Mouse (Mus musculus): ENCODE measurements at regions not wholly inside any gene's neighbourhood (a gene's known extent, or its start where the extent isn't known, plus 50 kb on each side); places are given as distances from the start of the nearest gene placed in this dataset.

DNA sequence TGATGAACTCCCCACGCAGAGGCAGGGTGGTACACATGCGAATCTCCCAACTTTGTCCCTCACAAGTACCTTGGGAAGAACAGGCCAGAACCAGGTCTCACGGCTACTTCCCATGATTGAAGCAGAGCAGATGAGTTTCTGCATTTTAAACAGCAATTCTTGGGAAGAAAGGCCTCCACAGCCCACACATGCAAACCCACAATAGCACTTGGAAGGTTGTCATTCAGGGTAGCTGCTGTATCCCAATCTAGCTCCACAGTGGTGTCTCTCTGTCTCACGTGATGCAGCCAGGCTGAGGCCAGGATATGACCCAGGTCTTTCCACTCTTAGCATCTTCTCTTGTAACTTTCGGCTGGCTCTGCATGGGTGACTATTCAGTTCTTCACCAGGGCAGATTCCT lies 78.8 kb upstream of the Ccn6 start:
- no peaks in the 10 kb centered on the region for H3K27me3 ChIP-seq (replicated peaks; ENCODE audit: control insufficient read depth, insufficient read depth, low read length)
- H3K27ac ChIP-seq (ENCODE audit: low read depth, low read length) = no peak overlapping the region
- no peak for ATAC-seq
- H3K4me1 ChIP-seq (ENCODE audit: control insufficient read depth, insufficient read depth, low read length) = peaks cover 10% of the 10 kb centered on the region; the same call in 1 of the 2 replicates
- no peak overlapping the region for H3K4me3 ChIP-seq (ENCODE audit: low read depth, low read length)
- H3K9me3 ChIP-seq (replicated peaks; ENCODE audit: control insufficient read depth, low read length) = no peaks in the 10 kb centered on the region
- no peak overlapping the region for H3K4me2 ChIP-seq (ENCODE audit: low read length)
- 87% methylated on average over 5 of the region's 5 CpGs for WGBS
- H3K9ac ChIP-seq (ENCODE audit: low read length) = no peak overlapping the region
- H3K36me3 ChIP-seq (ENCODE audit: control insufficient read depth, insufficient read depth, low read length) = no peaks in the 10 kb centered on the region
- no peak for DNase-seq (ENCODE audit: low spot score)

DNA sequence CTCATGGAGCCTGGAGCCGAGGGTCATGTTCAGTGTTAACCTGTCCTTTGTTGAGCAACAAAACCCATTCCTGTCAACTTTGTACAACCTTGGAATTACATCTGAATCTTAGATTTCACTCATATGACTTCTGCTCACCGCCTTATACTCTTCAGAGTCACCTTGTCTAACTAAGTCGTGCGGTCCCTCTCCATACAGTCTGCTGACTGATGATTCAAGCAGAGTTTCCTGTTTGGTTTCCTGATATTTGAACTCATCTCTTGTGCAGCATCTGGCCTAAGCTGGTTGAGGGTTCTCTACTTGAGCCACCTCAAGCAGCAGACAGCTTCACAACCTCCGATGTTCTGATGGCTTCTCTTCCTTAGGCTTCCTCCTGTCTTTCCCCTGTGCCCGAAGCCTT lies 78.3 kb upstream of the Ccn6 start:
- DNase-seq (ENCODE audit: low spot score) (no peak), ATAC-seq (no peak)
- Histone ChIP-seq H3K4me3 (ENCODE audit: low read depth, low read length) (no peak overlapping the region), H3K27me3 (replicated peaks; ENCODE audit: control insufficient read depth, insufficient read depth, low read length) (no peaks in the 10 kb centered on the region), H3K36me3 (ENCODE audit: control insufficient read depth, insufficient read depth, low read length) (no peaks in the 10 kb centered on the region), H3K4me1 (ENCODE audit: control insufficient read depth, insufficient read depth, low read length) (peaks cover 10% of the 10 kb centered on the region; the same call in 1 of the 2 replicates), H3K4me2 (ENCODE audit: low read length) (no peak overlapping the region), H3K9me3 (replicated peaks; ENCODE audit: control insufficient read depth, low read length) (no peaks in the 10 kb centered on the region), H3K27ac (ENCODE audit: low read depth, low read length) (no peak overlapping the region), H3K9ac (ENCODE audit: low read length) (no peak overlapping the region)
- WGBS = 94% methylated on average over 6 of the region's 6 CpGs

DNA sequence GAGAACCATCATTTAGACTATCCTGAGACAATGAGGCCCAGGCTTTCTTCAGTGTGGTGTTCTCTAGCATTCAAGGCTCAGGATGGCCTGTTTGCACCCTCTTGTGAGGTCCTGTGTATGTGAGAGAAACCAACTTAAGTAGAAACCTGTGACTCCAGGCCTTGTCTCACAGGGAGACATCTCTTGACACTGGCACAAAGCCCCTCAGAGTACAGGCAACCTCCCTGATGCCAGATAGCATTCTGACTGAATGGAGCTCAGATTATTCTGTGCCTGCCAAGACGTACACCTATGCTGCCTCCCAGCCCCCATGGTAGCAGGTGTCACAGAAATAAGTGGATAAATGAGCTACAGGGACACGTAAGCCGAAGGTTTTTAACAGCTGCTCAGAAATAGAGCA lies 77.9 kb upstream of the Ccn6 start:
- Histone ChIP-seq H3K4me3 (ENCODE audit: low read depth, low read length) (no peak overlapping the region), H3K9ac (ENCODE audit: low read length) (no peak overlapping the region), H3K9me3 (replicated peaks; ENCODE audit: control insufficient read depth, low read length) (no peaks in the 10 kb centered on the region), H3K4me1 (ENCODE audit: control insufficient read depth, insufficient read depth, low read length) (peaks cover 10% of the 10 kb centered on the region; the same call in 1 of the 2 replicates), H3K27me3 (replicated peaks; ENCODE audit: control insufficient read depth, insufficient read depth, low read length) (no peaks in the 10 kb centered on the region), H3K36me3 (ENCODE audit: control insufficient read depth, insufficient read depth, low read length) (no peaks in the 10 kb centered on the region), H3K4me2 (ENCODE audit: low read length) (no peak overlapping the region), H3K27ac (ENCODE audit: low read depth, low read length) (no peak overlapping the region)
- 77% methylated on average over 3 of the region's 3 CpGs for WGBS
- DNase-seq (ENCODE audit: low spot score) = no peak
- ATAC-seq = no peak

DNA sequence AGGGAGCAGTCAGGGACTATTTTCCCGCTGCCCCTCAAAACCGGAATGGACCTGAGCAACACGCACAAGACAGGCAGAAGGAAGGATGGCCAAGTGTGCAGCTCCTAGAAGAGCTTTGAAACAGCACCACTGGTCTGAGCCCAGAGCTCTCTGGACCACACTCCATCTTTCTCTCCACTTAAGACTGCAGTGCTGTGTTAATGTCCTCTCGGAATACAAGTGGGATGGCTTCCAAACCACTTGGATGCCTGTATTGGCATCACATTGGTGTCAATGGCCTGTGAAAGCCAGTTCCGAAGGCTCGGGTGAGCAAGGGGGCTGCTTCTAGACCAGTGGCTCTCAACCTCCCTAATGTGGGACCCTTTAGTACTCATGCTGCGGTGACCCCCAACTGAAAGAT lies 77.4 kb upstream of the Ccn6 start:
- no peak for DNase-seq (ENCODE audit: low spot score)
- H3K4me2 ChIP-seq (ENCODE audit: low read length) = no peak overlapping the region

DNA sequence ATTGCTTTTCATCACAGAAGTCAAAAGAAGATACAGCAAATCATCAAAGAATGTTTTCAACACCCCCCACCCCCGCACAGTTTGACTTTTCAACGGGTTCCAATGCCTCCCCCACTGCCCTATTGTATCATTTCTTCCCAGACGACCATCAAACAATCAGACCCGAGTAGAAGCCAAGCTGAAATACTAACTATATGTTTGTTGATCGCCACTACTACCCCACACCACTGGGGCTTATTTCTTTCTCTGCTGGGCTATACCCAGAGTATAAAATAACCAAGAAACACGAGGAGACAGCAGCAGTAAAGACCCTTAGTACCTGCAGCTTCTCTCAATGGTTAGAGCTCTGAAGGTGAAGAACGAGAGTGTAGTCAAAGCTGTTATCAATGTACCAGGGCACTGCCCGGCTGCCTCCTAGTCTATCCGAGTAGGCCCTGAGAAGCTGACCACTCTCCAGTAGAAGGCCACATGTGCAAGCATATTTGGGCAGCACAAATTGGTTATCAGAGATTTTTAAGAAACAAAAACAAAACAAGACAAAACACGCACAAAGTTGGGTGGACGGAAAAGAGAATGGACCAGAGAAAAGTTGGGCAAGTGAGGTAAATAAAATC lies 76.7 kb upstream of the Ccn6 start:
- ATAC-seq (peak; percentile 74), DNase-seq (ENCODE audit: low spot score) (no peak)
- Histone ChIP-seq H3K27ac (ENCODE audit: low read depth, low read length) (no peak overlapping the region), H3K9ac (ENCODE audit: low read length) (peak overlapping the region; percentile 0; the same call in 1 of the 2 replicates), H3K4me1 (ENCODE audit: control insufficient read depth, insufficient read depth, low read length) (peaks cover 10% of the 10 kb centered on the region; the same call in 1 of the 2 replicates), H3K27me3 (replicated peaks; ENCODE audit: control insufficient read depth, insufficient read depth, low read length) (no peaks in the 10 kb centered on the region), H3K36me3 (ENCODE audit: control insufficient read depth, insufficient read depth, low read length) (no peaks in the 10 kb centered on the region), H3K4me3 (ENCODE audit: low read depth, low read length) (no peak overlapping the region), H3K4me2 (ENCODE audit: low read length) (peak overlapping the region; percentile 20; the same call in 1 of the 2 replicates), H3K9me3 (replicated peaks; ENCODE audit: control insufficient read depth, low read length) (no peaks in the 10 kb centered on the region)
- 45% methylated on average over 11 of the region's 11 CpGs for WGBS

More for the DNA sequence above, 77.4 kb upstream of the Ccn6 start:
- H3K4me3 ChIP-seq (ENCODE audit: low read depth, low read length) = no peak overlapping the region
- ATAC-seq = no peak
- H3K36me3 ChIP-seq (ENCODE audit: control insufficient read depth, insufficient read depth, low read length) = no peaks in the 10 kb centered on the region
- no peaks in the 10 kb centered on the region for H3K9me3 ChIP-seq (replicated peaks; ENCODE audit: control insufficient read depth, low read length)
- H3K9ac ChIP-seq (ENCODE audit: low read length) = no peak overlapping the region
- H3K27ac ChIP-seq (ENCODE audit: low read depth, low read length) = no peak overlapping the region
- peaks cover 10% of the 10 kb centered on the region; the same call in 1 of the 2 replicates for H3K4me1 ChIP-seq (ENCODE audit: control insufficient read depth, insufficient read depth, low read length)
- no peaks in the 10 kb centered on the region for H3K27me3 ChIP-seq (replicated peaks; ENCODE audit: control insufficient read depth, insufficient read depth, low read length)
- WGBS = 86% methylated on average over 7 of the region's 7 CpGs

DNA sequence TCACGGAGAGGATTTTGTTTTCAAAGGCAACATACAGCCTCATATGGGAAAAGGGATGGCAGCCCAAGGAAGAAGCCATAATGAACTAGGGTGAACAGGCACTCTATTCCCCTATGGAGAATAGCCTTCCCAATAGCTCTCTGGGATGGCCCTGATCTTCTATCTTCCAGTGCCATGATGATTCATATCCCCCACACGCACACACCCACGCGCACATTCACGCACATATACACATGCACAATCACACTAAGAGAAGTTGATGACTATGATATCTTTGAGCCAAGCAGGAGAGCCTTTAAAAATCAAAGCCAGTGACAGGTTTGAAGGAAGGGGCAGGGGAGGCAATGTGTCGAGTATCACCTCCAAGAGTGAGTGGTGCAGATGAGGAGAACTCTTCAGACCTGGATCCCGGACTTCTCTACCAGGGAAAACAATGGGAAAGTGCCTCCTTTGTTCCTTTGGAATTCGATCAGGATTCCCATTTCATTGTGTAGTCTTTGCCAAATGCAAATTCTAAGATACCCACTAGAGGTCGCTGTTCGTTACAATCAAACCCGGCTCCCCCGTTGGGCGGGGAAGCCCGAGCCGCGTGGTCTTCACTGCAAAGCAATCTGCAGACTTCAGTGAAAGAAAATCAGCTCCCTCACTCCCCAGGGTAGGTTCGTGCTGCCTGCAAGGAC lies 76.0 kb upstream of the Ccn6 start:
- Histone ChIP-seq H3K9me3 (replicated peaks; ENCODE audit: control insufficient read depth, low read length) (no peaks in the 10 kb centered on the region), H3K27me3 (replicated peaks; ENCODE audit: control insufficient read depth, insufficient read depth, low read length) (no peaks in the 10 kb centered on the region), H3K4me2 (ENCODE audit: low read length) (peak overlapping the region; percentile 30), H3K4me3 (ENCODE audit: low read depth, low read length) (no peak overlapping the region), H3K36me3 (ENCODE audit: control insufficient read depth, insufficient read depth, low read length) (no peaks in the 10 kb centered on the region), H3K27ac (ENCODE audit: low read depth, low read length) (peak overlapping the region; percentile 36; the same call in 1 of the 2 replicates), H3K9ac (ENCODE audit: low read length) (peak overlapping the region; percentile 51), H3K4me1 (ENCODE audit: control insufficient read depth, insufficient read depth, low read length) (peaks cover 10% of the 10 kb centered on the region; the same call in 1 of the 2 replicates)
- ATAC-seq (peak; percentile 94), DNase-seq (ENCODE audit: low spot score) (peak; percentile 97)
- WGBS = 16% methylated on average over 17 of the region's 17 CpGs

DNA sequence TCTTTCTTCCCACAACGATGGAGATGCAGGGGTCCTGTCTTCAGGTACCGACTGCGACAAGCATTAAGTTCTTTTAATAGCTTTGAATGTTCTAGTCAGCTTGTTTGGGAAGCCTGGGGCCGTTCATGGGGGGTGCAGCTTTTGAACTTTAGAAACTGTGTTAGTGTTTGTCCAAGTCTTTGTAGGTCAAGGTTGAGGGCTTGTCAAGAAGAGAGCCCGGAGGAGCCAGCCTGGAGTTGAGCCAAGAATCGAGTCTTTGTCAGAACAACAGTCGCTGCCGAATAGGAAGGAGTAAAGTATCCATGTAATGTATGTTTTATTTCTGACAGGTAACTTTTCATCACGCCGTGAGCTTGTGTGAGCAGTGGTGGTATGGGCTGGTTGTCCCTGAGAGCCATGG lies 75.0 kb upstream of the Ccn6 start:
- H3K36me3 ChIP-seq (ENCODE audit: control insufficient read depth, insufficient read depth, low read length) = no peaks in the 10 kb centered on the region
- H3K4me2 ChIP-seq (ENCODE audit: low read length) = no peak overlapping the region
- no peak overlapping the region for H3K9ac ChIP-seq (ENCODE audit: low read length)
- whole genome bisulfite sequencing = 61% methylated on average over 10 of the region's 10 CpGs
- H3K27me3 ChIP-seq (replicated peaks; ENCODE audit: control insufficient read depth, insufficient read depth, low read length) = no peaks in the 10 kb centered on the region
- no peak for DNase-seq (ENCODE audit: low spot score)
- ATAC-seq = no peak
- peaks cover 10% of the 10 kb centered on the region; the same call in 1 of the 2 replicates for H3K4me1 ChIP-seq (ENCODE audit: control insufficient read depth, insufficient read depth, low read length)
- H3K9me3 ChIP-seq (replicated peaks; ENCODE audit: control insufficient read depth, low read length) = no peaks in the 10 kb centered on the region
- no peak overlapping the region for H3K27ac ChIP-seq (ENCODE audit: low read depth, low read length)
- no peak overlapping the region for H3K4me3 ChIP-seq (ENCODE audit: low read depth, low read length)

DNA sequence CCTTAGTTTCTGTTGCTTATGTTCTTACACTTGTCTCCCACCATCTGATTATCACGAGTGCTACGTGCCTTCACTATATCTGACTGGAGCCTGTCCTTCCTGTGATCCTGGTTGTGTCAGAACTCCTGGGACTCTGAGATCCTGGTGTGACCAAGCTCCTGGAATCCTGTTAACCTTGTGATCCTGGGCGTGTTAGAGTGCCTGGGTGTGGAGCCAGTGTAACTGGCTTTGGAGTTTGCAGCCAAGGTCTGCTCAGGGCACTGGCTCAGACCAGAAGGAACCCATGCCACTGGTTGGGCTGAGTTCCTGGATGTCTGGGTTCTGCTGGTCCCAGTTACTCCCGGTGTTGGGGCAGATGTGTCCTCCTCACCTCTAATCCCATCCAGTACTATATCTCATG lies 74.0 kb upstream of the Ccn6 start:
- no peak overlapping the region for H3K4me3 ChIP-seq (ENCODE audit: low read depth, low read length)
- H3K27ac ChIP-seq (ENCODE audit: low read depth, low read length) = no peak overlapping the region

DNA sequence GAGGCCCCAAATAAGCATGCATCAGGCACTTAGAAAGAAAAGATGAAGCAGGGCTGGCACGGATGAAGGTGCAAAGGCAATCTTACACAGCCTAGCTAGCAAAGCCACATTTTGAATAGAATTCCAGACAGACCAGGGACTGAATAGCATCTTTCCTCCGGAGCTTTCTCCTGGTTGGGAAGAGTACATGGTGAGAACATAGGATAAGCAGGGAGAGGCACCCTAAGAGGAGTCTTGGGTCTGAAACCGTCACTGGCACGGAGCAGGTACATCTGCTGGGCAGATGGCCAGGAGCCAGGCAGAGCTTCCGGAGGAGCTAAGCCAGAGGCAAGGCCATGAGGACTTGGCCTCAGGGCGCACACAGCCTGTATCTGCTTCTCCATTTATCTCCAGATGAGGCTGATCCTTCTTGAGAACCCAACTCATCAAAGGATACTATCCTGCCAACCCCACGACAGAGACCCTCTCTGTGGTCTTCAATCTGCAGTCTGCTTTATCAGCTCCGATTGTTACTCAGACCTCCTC lies 70.4 kb upstream of the Ccn6 start:
- ATAC-seq = no peak
- Histone ChIP-seq H3K4me3 (ENCODE audit: low read depth, low read length) (no peak overlapping the region), H3K27ac (ENCODE audit: low read depth, low read length) (no peak overlapping the region), H3K4me2 (ENCODE audit: low read length) (no peak overlapping the region), H3K9me3 (replicated peaks; ENCODE audit: control insufficient read depth, low read length) (no peaks in the 10 kb centered on the region), H3K4me1 (ENCODE audit: control insufficient read depth, insufficient read depth, low read length) (no peaks in the 10 kb centered on the region), H3K27me3 (replicated peaks; ENCODE audit: control insufficient read depth, insufficient read depth, low read length) (no peaks in the 10 kb centered on the region), H3K36me3 (ENCODE audit: control insufficient read depth, insufficient read depth, low read length) (no peaks in the 10 kb centered on the region), H3K9ac (ENCODE audit: low read length) (no peak overlapping the region)
- 86% methylated on average over 8 of the region's 8 CpGs for WGBS
- no peak for DNase-seq (ENCODE audit: low spot score)

More for the DNA sequence above, 74.0 kb upstream of the Ccn6 start:
- Histone ChIP-seq H3K9me3 (replicated peaks; ENCODE audit: control insufficient read depth, low read length) (no peaks in the 10 kb centered on the region), H3K4me2 (ENCODE audit: low read length) (no peak overlapping the region), H3K9ac (ENCODE audit: low read length) (no peak overlapping the region), H3K4me1 (ENCODE audit: control insufficient read depth, insufficient read depth, low read length) (peaks cover 10% of the 10 kb centered on the region; the same call in 1 of the 2 replicates), H3K27me3 (replicated peaks; ENCODE audit: control insufficient read depth, insufficient read depth, low read length) (no peaks in the 10 kb centered on the region), H3K36me3 (ENCODE audit: control insufficient read depth, insufficient read depth, low read length) (no peaks in the 10 kb centered on the region)
- ATAC-seq = no peak
- WGBS = 92% methylated on average over 4 of the region's 4 CpGs
- DNase-seq (ENCODE audit: low spot score) = no peak
